Mouse (Mus musculus) lung, adult 10 weeks (tissue): Measurements from ENCODE around the gene Cldn13. TPM values are rescaled to one million over a fixed set of nuclear protein-coding genes. Genes with fewer than 3 reads are reported as not detected.

Experiments used
- polyA plus RNA-seq: library from polyadenylated mRNA; stranded (reverse); fragments of 350-450 nt; fragmentation: Illumina TruSeq; extraction: RNeasy Lipid Tissue Mini Kit (QIAGEN cat#74804); gene quantifications from one replicate; pipeline ENCODE4 v1.2.3, GENCODE M21; 2014; ENCODE audit warnings: low read depth, low replicate concordance; ENCODE audit not compliant: insufficient read depth

The Cldn13 gene
- not detected for polyA plus RNA-seq

GRCm38 (mm10) chr5:134915311-134915710 is at the start of gene Cldn13:
Gene Cldn13, minus strand, starts transcription at chr5:134915526.

DNA sequence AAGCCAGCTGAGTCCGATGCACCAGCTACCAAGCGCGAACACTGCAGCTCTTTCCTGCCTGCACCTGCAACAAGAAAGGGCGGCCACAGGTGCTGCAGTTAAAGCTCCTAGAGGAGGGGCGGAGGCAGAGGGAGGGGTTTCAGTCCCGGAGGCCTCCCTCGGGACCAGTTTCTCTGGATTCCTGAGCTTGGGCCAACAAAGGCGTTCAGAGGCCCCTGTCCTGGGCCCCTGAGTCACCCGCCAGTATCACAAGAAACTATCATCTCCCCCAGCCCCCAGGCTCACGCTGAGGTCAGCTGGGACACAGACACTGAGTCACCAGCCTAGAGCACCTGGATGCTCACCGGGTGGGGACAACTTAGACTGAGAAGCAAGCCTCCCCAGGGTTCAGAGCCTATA is 31.5 kb upstream of the Cldn13 start, which contains the start of gene Cldn4:
Cldn4 (minus strand) TSS at position 78 of the 399 bp plus-strand sequence.

GRCm38 (mm10) chr5:134932179-134932902 is 17.0 kb upstream of the Cldn13 start, which contains the start of gene Mettl27:
Gene Mettl27, plus strand, starts transcription at chr5:134932368.

DNA sequence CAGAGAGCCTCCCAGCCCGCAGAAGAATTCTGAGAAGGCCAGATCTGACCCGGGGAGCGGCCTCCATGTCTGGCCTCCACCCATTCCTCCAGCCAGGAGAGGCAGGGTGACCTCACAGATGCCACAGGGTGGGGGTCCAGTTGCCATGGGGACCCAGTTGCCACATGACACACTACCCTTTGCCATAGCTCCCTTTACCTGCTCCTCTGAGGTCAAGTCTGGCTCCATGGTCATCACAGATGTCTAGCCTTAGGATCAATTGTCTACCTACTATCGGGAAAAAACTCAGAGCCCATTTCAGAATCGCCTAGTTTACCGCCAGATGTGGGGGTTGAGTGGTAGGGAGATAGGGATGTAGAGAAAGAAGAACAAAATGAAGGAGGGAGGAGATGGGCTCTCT is 8.7 kb downstream of the Cldn13 start, which contains the start of gene Tmem270:
Tmem270 (minus strand) TSS at position 101 of the 400 bp plus-strand sequence.

Other genes starting within 250 kb of the Cldn13 start
- 8.5 TPM for gene Limk1, start 226.9 kb downstream of the Cldn13 start, polyA plus RNA-seq
- 125 TPM for gene Eln, start 168.2 kb downstream of the Cldn13 start, polyA plus RNA-seq
- not detected for gene Tmem270, start 8.8 kb downstream of the Cldn13 start, polyA plus RNA-seq
- gene Mettl27, start 16.8 kb upstream of the Cldn13 start, polyA plus RNA-seq = 8.2 TPM
- 3.7 TPM for gene Cldn4, start 31.4 kb upstream of the Cldn13 start, polyA plus RNA-seq
- gene Cldn3, start 70.7 kb upstream of the Cldn13 start, polyA plus RNA-seq = 129 TPM
- gene Abhd11, start 93.6 kb upstream of the Cldn13 start, polyA plus RNA-seq = 38.0 TPM
- 3.2 TPM for gene Stx1a, start 108.0 kb upstream of the Cldn13 start, polyA plus RNA-seq
- 16.3 TPM for gene Dnajc30, start 148.7 kb upstream of the Cldn13 start, polyA plus RNA-seq
- gene Bud23, start 149.4 kb upstream of the Cldn13 start, polyA plus RNA-seq = 28.5 TPM
- gene Vps37d, start 162.7 kb upstream of the Cldn13 start, polyA plus RNA-seq = 1.6 TPM
- gene Mlxipl, start 174.4 kb upstream of the Cldn13 start, polyA plus RNA-seq = 2.0 TPM
- gene Tbl2, start 234.1 kb upstream of the Cldn13 start, polyA plus RNA-seq = 5.7 TPM